Mouse (Mus musculus) brown adipose tissue, adult 24 weeks (tissue): ENCODE measurements around the gene Glt8d2. TPM values are rescaled to one million over a fixed set of nuclear protein-coding genes. Genes with fewer than 3 reads are reported as not detected.

Source experiments
- H3K27ac ChIP-seq: fragments of 200-500 bp; replicated peaks from 2 replicates; pipeline ENCODE4 v1.5.1; 2012; ENCODE audit warnings: low read depth, mild to moderate bottlenecking, low read length
- H3K4me1 ChIP-seq: fragments of 200-500 bp; 2 replicates; pipeline ENCODE4 v1.6.1; 2012; ENCODE audit warnings: low read length, mixed read lengths; ENCODE audit not compliant: control insufficient read depth, insufficient read depth, insufficient read length
- H3K4me3 ChIP-seq: fragments of 200-500 bp; 2 replicates; pipeline ENCODE4 v1.5.1; 2012; ENCODE audit warnings: low read depth, mild to moderate bottlenecking, low read length, moderate library complexity; ENCODE audit not compliant: insufficient read depth
- polyA plus RNA-seq: library from polyadenylated mRNA; stranded (reverse); fragments of >200 nt; gene quantifications from 2 replicates; pipeline ENCODE4 v1.2.4, GENCODE M21; 2012; ENCODE audit not compliant: missing spikeins, insufficient read depth, insufficient read length

Gene Glt8d2
- polyA plus RNA-seq, 1 experiment, result 1.9 TPM

DNA sequence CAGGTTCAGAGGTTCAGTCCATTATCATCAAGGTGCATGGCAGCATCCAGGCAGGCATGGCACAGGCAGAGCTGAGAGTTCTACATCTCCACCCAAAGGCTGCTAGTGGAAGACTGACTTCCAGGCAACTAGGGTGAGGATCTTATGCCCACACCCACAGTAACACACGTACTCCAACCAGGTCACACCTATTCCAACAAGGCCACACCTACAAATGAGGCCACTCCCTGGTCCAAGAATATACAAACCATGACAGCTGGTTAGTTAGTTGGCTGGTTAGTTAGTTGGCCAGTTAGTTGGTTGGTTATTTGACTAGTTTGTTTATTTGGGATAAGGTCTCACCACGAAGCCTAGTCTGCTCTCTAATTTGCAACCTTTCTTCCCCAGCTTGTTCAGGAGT lies 27.2 kb downstream of the Glt8d2 start:
- Histone ChIP-seq H3K4me3 (no peak overlapping the region), H3K4me1 (no peaks in the 10 kb centered on the region), H3K27ac (no peak overlapping the region)

DNA sequence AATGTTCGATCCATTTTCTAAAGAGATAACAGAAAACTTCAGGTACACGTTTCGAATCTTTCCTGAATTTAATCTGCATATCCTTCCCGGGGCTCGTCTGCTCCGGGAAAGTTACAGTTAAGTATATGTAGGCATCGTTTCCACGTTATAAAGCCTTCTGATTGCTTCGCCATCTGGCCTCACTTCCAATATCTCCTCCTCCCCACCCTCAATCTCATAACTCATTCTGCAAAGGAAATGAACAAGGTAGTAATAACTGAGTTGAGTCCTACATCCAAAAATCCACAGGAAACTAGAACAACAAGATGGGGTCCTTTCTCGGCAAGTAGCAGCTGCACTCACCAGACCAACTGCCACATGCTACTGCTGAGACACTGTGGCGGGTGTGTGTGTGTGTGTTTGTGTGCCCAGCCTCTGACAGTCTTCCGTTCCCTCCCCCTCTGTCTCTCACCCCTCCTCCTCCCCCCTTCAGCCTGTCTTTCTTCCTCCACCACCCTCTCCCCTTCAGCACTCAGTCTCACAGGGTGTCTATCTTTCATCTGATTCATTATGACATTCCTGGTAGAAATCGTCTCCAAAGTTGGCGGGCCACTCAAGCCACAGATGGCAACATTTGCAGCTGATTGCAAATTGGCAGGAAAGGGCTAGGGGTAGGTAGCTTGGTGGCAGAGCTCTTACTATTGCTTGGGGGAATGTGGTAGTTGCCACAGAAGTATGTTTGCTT lies 28.0 kb downstream of the Glt8d2 start:
- H3K4me1 ChIP-seq, result no peaks in the 10 kb centered on the region
- H3K4me3 ChIP-seq, result no peak overlapping the region
- no peak overlapping the region for H3K27ac ChIP-seq

DNA sequence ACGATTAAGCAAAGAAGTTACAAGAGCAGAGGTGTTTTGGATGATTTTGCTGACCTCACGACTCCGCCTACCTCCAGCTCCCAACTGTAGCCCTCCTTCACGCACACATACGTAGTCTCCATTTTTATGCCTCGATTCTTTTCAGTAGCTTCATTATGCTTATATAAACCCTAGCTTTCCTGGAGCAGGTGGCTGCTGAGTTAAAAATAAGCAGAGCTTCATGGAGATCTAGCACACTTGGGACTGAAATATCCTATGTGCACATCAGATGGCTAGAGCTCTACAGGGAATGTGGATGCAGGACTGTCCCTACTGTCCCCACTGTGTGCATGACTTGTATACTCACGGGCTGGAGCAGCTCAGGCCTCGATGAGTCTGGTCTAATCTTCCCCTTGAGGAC lies 28.6 kb downstream of the Glt8d2 start:
- Histone ChIP-seq H3K27ac (no peak overlapping the region), H3K4me1 (no peaks in the 10 kb centered on the region), H3K4me3 (no peak overlapping the region)

DNA sequence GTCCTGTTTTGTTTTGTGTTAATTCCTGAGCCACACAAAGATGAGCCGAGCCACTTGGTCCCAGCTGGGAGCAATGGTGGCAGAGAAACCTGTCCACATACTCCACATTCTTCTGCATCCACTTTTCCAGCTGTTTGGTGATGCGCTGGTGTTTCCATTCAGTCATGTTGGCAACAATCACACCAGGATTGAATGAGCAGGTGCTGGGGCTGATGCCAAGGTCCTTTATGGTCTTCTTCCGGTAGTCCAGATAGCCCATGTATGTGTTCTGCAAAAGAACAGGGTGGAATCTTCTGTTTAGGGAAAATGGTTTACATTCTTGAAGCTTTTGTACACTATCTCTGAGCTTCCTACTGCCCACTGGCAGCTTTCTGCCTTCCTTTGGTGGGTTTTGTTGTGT lies 35.9 kb downstream of the Glt8d2 start:
- no peaks in the 10 kb centered on the region for H3K4me1 ChIP-seq
- no peak overlapping the region for H3K4me3 ChIP-seq

DNA sequence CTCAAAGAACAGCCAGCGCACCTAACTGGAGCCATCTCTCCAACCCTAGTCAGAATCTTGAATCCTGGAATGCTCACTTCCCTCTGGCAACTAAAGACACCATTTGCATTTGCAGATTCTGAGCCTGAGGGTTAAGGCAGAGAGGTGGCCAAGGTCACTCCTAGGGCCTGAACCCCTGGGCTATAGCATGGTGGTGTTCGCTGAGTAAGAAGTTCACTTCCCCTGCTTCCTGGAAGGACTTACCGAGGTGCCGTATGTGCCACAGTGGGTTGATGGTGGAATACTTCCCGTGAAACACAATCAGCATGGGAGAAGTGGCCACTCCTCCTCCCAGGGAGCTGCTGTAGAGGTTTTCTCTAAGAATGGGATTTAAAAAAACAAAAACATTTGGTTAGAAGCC lies 37.8 kb downstream of the Glt8d2 start:
- Histone ChIP-seq H3K4me3 (no peak overlapping the region), H3K27ac (no peak overlapping the region), H3K4me1 (no peaks in the 10 kb centered on the region)

More for the DNA sequence above, 35.9 kb downstream of the Glt8d2 start:
- H3K27ac ChIP-seq, result no peak overlapping the region

DNA sequence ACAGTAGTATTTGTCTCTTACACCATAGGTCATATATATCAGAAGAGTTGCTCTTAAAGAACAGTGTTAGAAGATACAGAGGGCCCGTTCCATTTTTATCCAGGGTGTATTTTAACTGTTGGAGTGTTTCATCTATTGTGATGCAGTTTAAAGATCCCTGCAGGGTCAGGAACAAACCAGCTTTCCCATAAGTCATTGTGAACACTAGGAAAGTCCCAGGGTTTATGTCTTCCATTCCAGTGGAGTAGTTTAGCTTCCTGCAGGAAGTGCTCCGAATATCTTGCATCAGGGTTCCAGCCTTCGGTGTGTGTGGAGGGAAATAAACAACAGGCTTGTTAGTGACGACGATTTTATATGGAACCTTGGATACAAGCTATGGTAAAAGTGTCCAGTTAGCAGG lies 39.2 kb downstream of the Glt8d2 start:
- Histone ChIP-seq H3K4me1 (no peaks in the 10 kb centered on the region), H3K27ac (no peak overlapping the region), H3K4me3 (no peak overlapping the region)

DNA sequence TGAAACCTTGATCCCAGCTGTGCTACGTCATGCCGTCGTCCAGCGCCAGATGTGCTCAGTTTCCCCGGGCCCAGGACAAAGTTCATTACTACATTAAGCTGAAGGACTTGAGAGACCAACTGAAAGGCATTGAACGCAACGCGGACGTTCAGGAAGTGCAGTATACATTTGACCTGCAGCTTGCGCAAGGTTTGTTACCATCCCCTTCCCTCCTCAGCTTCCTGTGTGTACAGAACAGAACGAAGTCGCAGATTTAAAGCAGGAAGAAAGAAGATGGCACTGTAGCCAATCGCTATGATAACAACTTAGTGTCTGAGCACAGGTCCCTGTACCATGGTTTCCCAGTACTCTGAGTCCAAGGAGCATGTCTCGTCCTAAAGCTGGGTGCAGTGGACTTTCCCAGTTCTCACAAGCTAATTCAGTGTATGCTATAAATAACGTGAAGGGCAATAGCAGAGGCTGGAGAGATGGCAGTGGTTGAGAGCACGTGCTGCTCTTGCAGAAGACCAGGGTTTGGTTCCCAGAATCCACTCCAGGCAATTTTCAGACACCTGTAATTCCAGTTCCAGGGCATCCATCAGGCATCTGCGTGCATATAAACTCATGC lies 43.1 kb downstream of the Glt8d2 start:
- Histone ChIP-seq H3K4me1 (no peaks in the 10 kb centered on the region), H3K27ac (no peak overlapping the region), H3K4me3 (no peak overlapping the region)

DNA sequence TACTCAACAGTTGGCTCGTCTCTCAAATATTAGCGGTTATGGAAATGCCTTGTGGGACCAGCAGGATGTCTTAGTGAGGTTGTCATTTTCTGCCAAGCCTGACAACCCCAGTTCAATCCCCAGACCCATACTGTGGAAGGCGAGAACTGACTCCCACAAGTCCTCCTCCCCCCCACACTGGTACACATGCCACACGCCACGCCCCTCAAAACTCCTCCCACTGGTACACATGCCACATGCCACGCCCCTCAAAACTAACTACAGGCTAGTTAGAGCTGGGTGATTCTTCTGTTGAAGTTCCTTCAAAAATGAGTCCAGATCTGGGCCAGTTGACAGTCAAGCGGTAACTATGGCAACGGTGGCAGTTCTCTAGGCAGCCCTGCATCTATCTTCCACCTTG lies 44.4 kb downstream of the Glt8d2 start:
- no peak overlapping the region for H3K4me3 ChIP-seq
- no peaks in the 10 kb centered on the region for H3K4me1 ChIP-seq
- H3K27ac ChIP-seq, result no peak overlapping the region

DNA sequence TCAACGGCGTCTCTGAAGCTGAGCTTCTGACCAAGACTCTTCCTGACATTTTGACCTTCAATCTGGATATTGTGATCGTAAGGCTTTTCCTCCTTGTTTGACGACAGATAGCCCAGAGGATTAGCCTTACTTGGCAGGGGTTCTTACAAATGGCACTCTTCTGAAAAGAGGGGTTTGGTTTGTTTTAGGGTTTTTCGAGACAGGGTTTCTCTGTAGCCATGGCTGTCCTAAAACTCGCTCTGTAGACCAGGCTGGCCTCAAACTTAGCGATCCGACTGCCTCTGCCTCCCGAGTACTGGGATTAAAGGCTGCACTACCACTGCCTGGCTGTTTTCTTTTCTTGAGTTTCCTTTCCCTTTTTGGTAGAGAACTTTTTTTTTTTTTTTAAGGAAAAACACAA lies 49.0 kb downstream of the Glt8d2 start:
- H3K4me1 ChIP-seq, result no peaks in the 10 kb centered on the region; the same call in 1 of the 2 replicates
- no peak overlapping the region for H3K4me3 ChIP-seq
- no peak overlapping the region for H3K27ac ChIP-seq

DNA sequence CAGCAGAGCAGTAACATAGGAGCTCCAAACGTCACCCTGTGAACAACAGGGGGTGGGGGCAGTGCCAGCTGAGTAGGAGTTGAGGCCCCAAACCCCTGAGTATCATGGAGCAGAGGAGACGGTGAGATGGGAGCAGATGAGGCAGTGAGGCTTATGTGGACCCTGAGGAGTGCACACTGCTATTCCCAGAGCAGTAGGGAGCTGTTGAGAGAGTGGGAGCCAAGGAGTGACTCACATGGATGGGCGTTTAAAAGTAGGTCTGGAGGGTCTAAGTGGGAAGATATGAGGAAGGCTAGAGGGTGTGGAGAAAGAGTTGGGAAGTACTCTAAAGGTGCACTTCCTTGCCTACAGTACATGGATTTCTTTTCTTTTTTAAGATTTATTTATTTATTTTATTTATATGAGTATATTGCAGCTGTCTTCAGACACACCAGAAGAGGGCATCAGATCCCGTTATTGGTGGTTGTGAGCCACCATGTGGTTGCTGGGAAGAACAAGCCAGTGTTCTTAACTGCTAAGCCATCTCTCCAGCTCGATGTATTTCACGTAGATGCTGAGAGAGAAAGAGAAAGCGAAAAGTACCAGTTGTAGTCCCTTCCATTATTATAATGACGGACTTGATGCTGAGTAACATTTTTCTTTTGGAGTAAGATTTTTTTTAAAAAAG lies 51.3 kb downstream of the Glt8d2 start:
- Histone ChIP-seq H3K27ac (no peak overlapping the region), H3K4me3 (no peak overlapping the region), H3K4me1 (no peaks in the 10 kb centered on the region; the same call in 1 of the 2 replicates)

DNA sequence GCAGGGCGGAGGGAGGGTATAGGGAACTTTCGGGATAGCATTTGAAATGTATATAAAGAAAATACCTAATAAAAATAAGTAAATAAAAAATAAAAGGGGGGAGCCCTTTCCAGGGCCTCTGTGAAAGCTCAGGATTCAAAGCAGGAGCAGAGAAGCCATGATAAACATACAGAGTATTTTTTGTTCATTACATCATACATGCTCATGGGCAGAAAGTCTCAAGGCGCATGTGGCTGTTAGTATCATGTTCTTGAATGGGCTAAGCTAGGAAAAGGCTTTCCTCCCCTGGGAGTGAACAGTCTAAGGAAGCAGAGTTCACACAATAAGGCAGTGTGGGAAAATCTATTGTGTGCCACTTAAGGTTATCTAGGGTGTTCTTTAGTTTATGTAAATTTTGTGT lies 54.1 kb downstream of the Glt8d2 start:
- Histone ChIP-seq H3K27ac (no peak overlapping the region), H3K4me1 (no peaks in the 10 kb centered on the region; the same call in 1 of the 2 replicates), H3K4me3 (no peak overlapping the region)

DNA sequence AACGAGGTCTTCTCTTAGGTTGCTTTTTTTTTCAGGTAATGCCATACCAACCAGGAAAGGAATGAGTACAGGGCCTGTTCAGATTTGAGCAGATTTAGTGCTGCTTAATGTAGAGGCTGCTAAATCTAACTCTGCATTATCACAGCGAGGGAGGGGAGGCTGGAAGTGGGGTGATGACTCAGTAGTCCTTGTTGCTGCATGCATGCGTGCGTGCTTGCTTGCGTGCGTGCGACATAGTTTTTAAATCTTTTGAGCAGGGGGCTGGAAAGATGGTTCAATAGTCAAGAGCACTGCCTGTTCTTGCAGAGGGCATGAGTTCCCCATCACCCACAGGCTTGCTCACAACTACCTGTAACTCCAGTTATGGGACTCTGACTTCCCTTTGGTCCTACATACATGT lies 56.1 kb downstream of the Glt8d2 start:
- no peak overlapping the region for H3K27ac ChIP-seq
- no peak overlapping the region for H3K4me3 ChIP-seq
- peaks cover 3% of the 10 kb centered on the region for H3K4me1 ChIP-seq

DNA sequence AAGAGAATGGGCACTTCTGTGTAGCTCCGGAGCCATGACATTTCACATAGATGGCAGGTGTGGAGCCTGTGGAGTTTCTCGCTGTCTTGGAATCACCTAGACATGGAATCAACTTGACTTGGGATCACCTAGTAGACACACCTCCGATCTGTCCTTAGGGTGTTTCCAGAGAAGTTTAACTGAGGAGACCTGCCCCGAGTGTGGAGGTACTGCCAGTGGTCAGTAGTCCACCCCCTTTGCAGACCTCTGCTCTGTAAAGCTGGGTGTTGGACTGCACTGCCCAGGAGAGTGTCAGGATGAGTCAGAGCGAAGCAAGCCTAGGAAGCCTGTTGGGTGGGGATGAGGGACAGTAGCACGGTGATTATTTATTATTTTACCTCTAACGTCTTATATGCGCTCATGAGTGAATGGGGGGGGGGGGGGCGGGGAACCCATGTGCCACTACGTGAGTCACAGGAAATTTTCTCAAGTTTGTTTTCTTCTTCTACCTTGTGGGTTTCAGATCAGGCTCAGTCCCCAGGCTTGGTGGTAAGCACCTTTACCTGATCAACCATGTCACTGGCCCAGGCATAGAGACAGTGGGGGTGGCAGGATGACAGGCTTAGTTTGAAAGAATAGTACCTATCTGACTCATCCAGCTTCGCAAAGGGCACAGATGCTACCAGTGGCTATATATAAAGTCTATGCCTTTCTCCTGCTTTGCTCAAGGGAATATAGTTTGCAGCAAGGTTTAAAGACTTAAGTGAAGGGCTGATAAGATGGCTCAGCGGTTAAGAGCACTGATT lies 57.8 kb downstream of the Glt8d2 start:
- H3K27ac ChIP-seq, result no peak overlapping the region
- H3K4me3 ChIP-seq, result no peak overlapping the region
- H3K4me1 ChIP-seq, result peaks cover 3% of the 10 kb centered on the region

DNA sequence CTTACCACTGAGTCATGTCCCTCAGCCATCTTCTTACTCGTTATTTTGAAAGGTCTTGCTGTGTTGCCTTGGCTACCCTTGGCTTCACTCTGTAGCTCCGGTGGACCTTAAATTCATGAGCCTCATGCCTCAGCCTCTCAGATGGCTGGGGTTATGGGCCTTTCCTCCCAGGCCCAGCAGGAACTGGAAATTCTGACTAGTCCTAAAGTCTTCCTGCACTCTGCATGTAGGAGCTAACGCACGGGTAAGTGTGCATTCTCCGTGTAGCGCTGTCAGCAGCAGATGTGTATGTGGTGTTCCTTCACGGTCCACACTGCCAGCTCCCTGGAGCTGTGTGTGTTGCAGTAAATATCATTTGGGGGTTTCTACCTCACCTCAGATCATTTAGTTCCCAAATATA lies 59.3 kb downstream of the Glt8d2 start:
- Histone ChIP-seq H3K27ac (no peak overlapping the region), H3K4me1 (peaks cover 3% of the 10 kb centered on the region; the same call in 1 of the 2 replicates), H3K4me3 (no peak overlapping the region)

DNA sequence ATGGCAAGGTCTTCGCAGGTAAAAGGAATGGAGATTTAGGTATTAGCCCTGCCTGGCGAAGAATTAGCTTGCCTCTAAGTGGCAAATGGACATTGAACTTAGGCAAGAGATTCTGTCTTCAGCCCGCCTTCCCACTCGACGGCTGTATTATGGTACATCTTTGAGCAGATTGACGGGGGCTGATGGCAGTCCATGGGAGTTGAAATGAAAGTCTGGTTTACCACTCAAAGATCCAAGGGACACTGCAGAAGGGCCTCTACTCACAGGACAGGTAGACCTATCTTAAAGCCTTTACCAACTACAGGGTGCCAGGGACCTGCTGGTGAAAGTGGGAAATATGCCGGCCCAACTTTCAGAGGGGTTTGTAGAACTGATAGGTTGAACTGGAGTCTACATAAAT lies 60.0 kb downstream of the Glt8d2 start:
- Histone ChIP-seq H3K4me3 (peak overlapping the region; percentile 98), H3K27ac (no peak overlapping the region), H3K4me1 (peaks cover 3% of the 10 kb centered on the region; the same call in 1 of the 2 replicates)
